Mouse (Mus musculus) spleen, adult 2 months (tissue): ENCODE results near the gene Cpm.

Experiments used
- CTCF ChIP-seq: fragments of 200-500 bp; IDR thresholded peaks from 2 replicates; pipeline ENCODE4 v1.5.1; 2011; ENCODE audit warnings: mild to moderate bottlenecking, inconsistent platforms; ENCODE audit not compliant: insufficient read depth, insufficient read length, insufficient replicate concordance; ENCODE audit errors: extremely low read depth
- POLR2A ChIP-seq: fragments of 200-500 bp; IDR thresholded peaks from 2 replicates; pipeline ENCODE4 v1.6.1; 2011; ENCODE audit warnings: low read depth, low read length, inconsistent platforms

DNA sequence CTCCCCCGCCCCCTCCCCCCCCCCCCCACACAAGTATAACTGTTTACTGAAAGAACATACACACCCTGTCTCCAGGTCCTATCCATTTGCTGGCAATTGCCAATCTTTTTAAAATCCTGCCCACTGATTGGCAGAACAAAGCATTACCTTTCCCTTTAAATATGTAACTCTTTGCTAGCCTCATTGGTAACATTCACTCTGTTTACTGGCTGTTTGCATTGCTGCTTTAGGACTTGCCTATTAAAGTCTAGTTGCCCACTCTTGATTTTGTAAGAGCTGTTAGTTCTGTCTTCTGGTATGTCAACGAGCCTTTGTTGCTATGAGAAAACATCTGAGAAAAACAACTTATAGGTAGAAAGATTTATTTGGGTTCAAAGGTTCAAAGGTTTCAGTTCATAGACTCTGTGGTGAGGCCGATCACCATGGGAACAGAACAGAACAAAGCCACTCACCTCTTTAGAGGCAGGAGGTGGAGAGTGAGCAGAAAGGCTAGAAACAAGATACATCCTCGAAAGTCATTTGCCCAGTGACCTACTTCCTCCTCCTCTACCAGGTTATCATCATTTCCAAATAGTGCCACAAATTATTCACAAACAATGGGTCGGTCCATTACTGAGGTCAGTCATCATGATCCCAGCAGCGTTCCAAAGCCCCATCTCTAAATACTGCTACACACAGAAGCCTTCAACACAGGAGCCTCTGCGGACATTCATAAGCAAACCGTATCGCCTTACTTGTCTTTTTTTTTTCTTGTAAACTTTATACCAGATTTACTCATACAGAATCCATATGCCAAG, 3.6 kb upstream of the Cpm start:
- TF ChIP-seq CTCF: no peak
- TF ChIP-seq POLR2A: no peak
